In genomic region chr5:150233154-150233886, GRCm38 (mm10) we compare ENCODE assay signal across 8 mouse cellular contexts.
A peak's percentile ranks its signal among the peaks of the same experiment; 100 is the strongest.
DNase-seq lines count a peak whose midpoint lies in the region; ATAC-seq and TF ChIP-seq lines count a peak whose summit lies in the region.

No protein-coding gene starts in this region.

- no peaks in the 10 kb centered on the region for H3K9me3 ChIP-seq in embryonic facial prominence, embryonic 15.5 days (replicated peaks)
- H3K9me3 ChIP-seq in midbrain, embryonic 13.5 days, result no peaks in the 10 kb centered on the region

- DNase-seq in B cell, adult 2 months, result peak; percentile 60 to 67
- DNase-seq in heart, adult 9 months (ENCODE audit: low spot score in 2 of 2), result peak; percentile 69 to 76
- peak; percentile 69 for DNase-seq in kidney, adult 2 months
- DNase-seq in left cerebral cortex, postnatal 4 days, result peak; percentile 69

- WGBS in bone marrow, adult 2 months, result 26% methylated on average over 17 of the region's 17 CpGs
- WGBS in embryonic facial prominence, embryonic 15.5 days, result 54% methylated on average over 17 of the region's 17 CpGs
- WGBS in kidney, adult 2 months, result 47% methylated on average over 17 of the region's 17 CpGs
- 59% methylated on average over 17 of the region's 17 CpGs for WGBS in midbrain, embryonic 13.5 days
- 49% methylated on average over 17 of the region's 17 CpGs for WGBS in small intestine, adult 2 months

- no peak for TF ChIP-seq POLR2A in bone marrow, adult 2 months (IDR thresholded peaks at IDR 0.05; ENCODE audit: borderline replicate concordance, control insufficient read depth, low read depth, low read length)
- no peak for TF ChIP-seq POLR2A in kidney, adult 2 months (IDR thresholded peaks at IDR 0.05; ENCODE audit: low read depth, low read length)
- TF ChIP-seq POLR2A in small intestine, adult 2 months (IDR thresholded peaks at IDR 0.05; ENCODE audit: low read depth, low read length), result no peak

- no peak overlapping the region; the same call in 1 of the 2 replicates for H3K27ac ChIP-seq in bone marrow, adult 2 months (ENCODE audit: control insufficient read depth, insufficient read depth, low read depth, low read length, poor library complexity)
- H3K27ac ChIP-seq in embryonic facial prominence, embryonic 15.5 days (replicated peaks), result no peak overlapping the region
- H3K27ac ChIP-seq in kidney, adult 2 months (ENCODE audit: insufficient read depth, low read depth, low read length), result no peak overlapping the region
- no peak overlapping the region for H3K27ac ChIP-seq in midbrain, embryonic 13.5 days
- no peak overlapping the region for H3K27ac ChIP-seq in small intestine, adult 2 months (ENCODE audit: insufficient read depth, low read depth, low read length)

- H3K4me3 ChIP-seq in bone marrow, adult 2 months (replicated peaks; ENCODE audit: control insufficient read depth, low read depth, low read length), result no peak overlapping the region
- no peak overlapping the region for H3K4me3 ChIP-seq in embryonic facial prominence, embryonic 15.5 days (replicated peaks)
- no peak overlapping the region for H3K4me3 ChIP-seq in kidney, adult 2 months (ENCODE audit: insufficient read depth, low read depth, low read length)
- H3K4me3 ChIP-seq in midbrain, embryonic 13.5 days (replicated peaks), result no peak overlapping the region
- H3K4me3 ChIP-seq in small intestine, adult 2 months (ENCODE audit: low read depth, low read length), result no peak overlapping the region

- no peaks in the 10 kb centered on the region; the same call in 1 of the 2 replicates for H3K4me1 ChIP-seq in bone marrow, adult 2 months (ENCODE audit: control insufficient read depth, insufficient read depth, low read length)
- H3K4me1 ChIP-seq in embryonic facial prominence, embryonic 15.5 days, result peaks cover 7% of the 10 kb centered on the region; the same call in 1 of the 2 replicates
- H3K4me1 ChIP-seq in kidney, adult 2 months (ENCODE audit: control insufficient read depth, insufficient read depth, low read length), result no peaks in the 10 kb centered on the region
- H3K4me1 ChIP-seq in midbrain, embryonic 13.5 days (replicated peaks), result peaks cover 5% of the 10 kb centered on the region; the same call in 1 of the 2 replicates
- no peaks in the 10 kb centered on the region for H3K4me1 ChIP-seq in small intestine, adult 2 months (ENCODE audit: control insufficient read depth, insufficient read depth, insufficient read length, low read length)

- ATAC-seq in embryonic facial prominence, embryonic 15.5 days (ENCODE audit: insufficient number of reproducible peaks, low FRiP score, low TSS enrichment, low read depth), result peak; percentile 20; the same call in 1 of the 2 replicates
- ATAC-seq in midbrain, embryonic 13.5 days, result peak; percentile 82

- no peak overlapping the region for H3K9ac ChIP-seq in embryonic facial prominence, embryonic 15.5 days
- H3K9ac ChIP-seq in midbrain, embryonic 13.5 days (replicated peaks), result no peak overlapping the region

- intact Hi-C loops in left cerebral cortex, postnatal 4 days (cut with DNase I), result no loop called here

- H3K36me3 ChIP-seq in embryonic facial prominence, embryonic 15.5 days, result no peaks in the 10 kb centered on the region
- H3K36me3 ChIP-seq in kidney, adult 2 months (ENCODE audit: control insufficient read depth, insufficient read depth, low read length), result no peaks in the 10 kb centered on the region
- no peaks in the 10 kb centered on the region for H3K36me3 ChIP-seq in midbrain, embryonic 13.5 days
- no peaks in the 10 kb centered on the region for H3K36me3 ChIP-seq in small intestine, adult 2 months (ENCODE audit: control insufficient read depth, insufficient read depth, low read length)

- no peak overlapping the region; the same call in 1 of the 2 replicates for H3K4me2 ChIP-seq in embryonic facial prominence, embryonic 15.5 days (replicated peaks)
- 0 out of 2 replicates have a peak overlapping the region, but pooled peaks have one; percentile 14 for H3K4me2 ChIP-seq in midbrain, embryonic 13.5 days (replicated peaks)

- peak; percentile 56 for TF ChIP-seq CTCF in bone marrow, adult 2 months (IDR thresholded peaks at IDR 0.05; ENCODE audit: control insufficient read depth, insufficient read depth, low read length)
- peak; percentile 83 for TF ChIP-seq CTCF in kidney, adult 2 months (conservative IDR thresholded peaks at IDR 0.05; ENCODE audit: insufficient read depth, insufficient read length, low read depth, low read length)
- TF ChIP-seq CTCF in small intestine, adult 2 months (IDR thresholded peaks at IDR 0.05; ENCODE audit: extremely low read depth, insufficient read length, insufficient replicate concordance, low read depth, low read length), result peak; percentile 47; the same call in 1 of the 2 replicates

- no peaks in the 10 kb centered on the region for H3K27me3 ChIP-seq in embryonic facial prominence, embryonic 15.5 days
- H3K27me3 ChIP-seq in kidney, adult 2 months (replicated peaks; ENCODE audit: control insufficient read depth, insufficient read depth, low read length), result no peaks in the 10 kb centered on the region
- no peaks in the 10 kb centered on the region for H3K27me3 ChIP-seq in midbrain, embryonic 13.5 days
- no peaks in the 10 kb centered on the region for H3K27me3 ChIP-seq in small intestine, adult 2 months (ENCODE audit: control insufficient read depth, insufficient read depth, low read length)
